Mouse (Mus musculus) common myeloid progenitor, adult 5-6 weeks (primary cell): ENCODE results near the gene Nhsl1. TPM values are rescaled to one million over a fixed set of nuclear protein-coding genes. Genes with fewer than 3 reads are reported as not detected.
"Not testable (repeated sequence)": the region's sequence is repeated elsewhere in the genome, so short reads cannot be mapped to it uniquely, and the experiment has no call there.

Experiments
- ATAC-seq: replicated peaks from 2 replicates; pipeline ENCODE4 v1.8.0; 2016; ENCODE audit warnings: low read depth, mild to moderate bottlenecking, moderate TSS enrichment, inconsistent platforms; ENCODE audit not compliant: poor library complexity, severe bottlenecking
- total RNA-seq: library from RNA; stranded (forward); fragments of 200-1000, 187-1606 nt; gene quantifications from 2 replicates; pipeline ENCODE4 v1.2.3, GENCODE M21; 2017

The Nhsl1 gene
- total RNA-seq, 1 experiment from 2014 or later = 1.4 TPM

- ATAC-seq = peak; percentile 72
Observed at GRCm38 (mm10) chr10:18430973-18431372, 112.2 kb downstream of the Nhsl1 start.

GRCm38 (mm10) chr10:18431546-18431945, 112.8 kb downstream of the Nhsl1 start:
- no peak for ATAC-seq

GRCm38 (mm10) chr10:18435454-18435853, 116.7 kb downstream of the Nhsl1 start:
- ATAC-seq = no peak

GRCm38 (mm10) chr10:18435938-18436337, 117.2 kb downstream of the Nhsl1 start:
- ATAC-seq = no peak

GRCm38 (mm10) chr10:18437584-18437983, 118.8 kb downstream of the Nhsl1 start:
- ATAC-seq = no peak

- no peak for ATAC-seq
Observed at GRCm38 (mm10) chr10:18445603-18446358, 127.0 kb downstream of the Nhsl1 start.

GRCm38 (mm10) chr10:18446359-18446820, 127.6 kb downstream of the Nhsl1 start:
- no peak for ATAC-seq

GRCm38 (mm10) chr10:18447299-18447698, 128.5 kb downstream of the Nhsl1 start:
- no peak for ATAC-seq

- not testable (repeated sequence) for ATAC-seq
Observed at GRCm38 (mm10) chr10:18448896-18449295, 130.1 kb downstream of the Nhsl1 start.

GRCm38 (mm10) chr10:18453380-18453779, 134.6 kb downstream of the Nhsl1 start:
- ATAC-seq = peak; percentile 73; the same call in 1 of the 2 replicates

GRCm38 (mm10) chr10:18454161-18454560, 135.4 kb downstream of the Nhsl1 start:
- ATAC-seq = no peak

- no peak for ATAC-seq
Observed at GRCm38 (mm10) chr10:18455301-18455920, 136.6 kb downstream of the Nhsl1 start.

- no peak for ATAC-seq
Observed at GRCm38 (mm10) chr10:18457808-18458475, 139.2 kb downstream of the Nhsl1 start.

- ATAC-seq = no peak
Observed at GRCm38 (mm10) chr10:18461336-18461735, 142.6 kb downstream of the Nhsl1 start.

GRCm38 (mm10) chr10:18463071-18463841, 144.5 kb downstream of the Nhsl1 start:
- no peak for ATAC-seq

- no peak for ATAC-seq
Observed at GRCm38 (mm10) chr10:18468396-18468795, 149.6 kb downstream of the Nhsl1 start.

- peak; percentile 52; the same call in 1 of the 2 replicates for ATAC-seq
Observed at GRCm38 (mm10) chr10:18469279-18470135, 150.7 kb downstream of the Nhsl1 start.

- no peak for ATAC-seq
Observed at GRCm38 (mm10) chr10:18470351-18471060, 151.7 kb downstream of the Nhsl1 start.

GRCm38 (mm10) chr10:18471648-18472047, 152.9 kb downstream of the Nhsl1 start:
- no peak for ATAC-seq
